Mouse (Mus musculus) liver (tissue): ENCODE data around the gene Spink4.
A peak's percentile ranks its signal among the peaks of the same experiment; 100 is the strongest.

Experiments used
- DNase-seq: peaks from one replicate; pipeline ENCODE4 v3.0.0-alpha.2; 2020; ENCODE audit warnings: mixed read lengths

Gene Spink4

DNA sequence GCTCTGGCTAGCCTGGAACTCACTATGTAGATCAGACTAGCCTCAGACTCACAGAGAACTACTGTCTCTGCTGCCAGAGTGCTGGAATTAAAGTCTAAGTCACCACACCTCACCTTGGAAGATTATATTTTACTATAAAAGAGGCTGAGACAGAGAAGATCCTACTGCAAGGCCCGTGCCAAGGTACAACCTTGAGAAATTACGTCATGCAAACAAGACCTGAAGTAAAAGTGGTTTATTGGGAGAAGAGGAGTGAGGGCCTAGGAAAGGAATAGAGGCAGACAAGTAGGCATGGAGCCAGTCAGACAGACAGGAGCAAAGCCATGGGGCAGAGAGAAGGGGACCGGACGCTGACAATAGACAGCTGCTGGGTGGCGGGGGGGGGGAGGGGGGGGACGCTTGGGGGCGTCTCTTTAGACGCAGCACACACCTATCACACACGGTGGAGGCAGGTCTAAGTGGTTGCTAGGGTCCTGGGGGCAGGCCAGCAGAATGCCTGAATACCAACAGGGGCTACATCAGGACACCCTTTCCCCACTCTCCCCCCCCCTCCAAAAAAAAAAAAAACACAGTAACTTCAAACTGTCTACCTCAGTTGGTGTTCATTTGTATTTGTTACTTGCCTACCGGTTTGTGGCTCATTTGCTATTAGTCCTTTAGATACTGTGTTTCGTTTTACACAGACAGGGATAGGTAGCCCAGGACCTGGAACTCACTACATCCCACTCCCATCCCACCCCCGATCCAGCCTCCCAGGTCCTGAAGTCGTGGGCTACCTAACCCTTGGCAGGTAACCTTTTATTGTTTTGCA is 50.1 kb downstream of the Spink4 start:
- DNase-seq: peak; percentile 14

- no peak for DNase-seq
Observed at GRCm38 (mm10) chr4:40970592-40970841, 50.7 kb downstream of the Spink4 start.

DNA sequence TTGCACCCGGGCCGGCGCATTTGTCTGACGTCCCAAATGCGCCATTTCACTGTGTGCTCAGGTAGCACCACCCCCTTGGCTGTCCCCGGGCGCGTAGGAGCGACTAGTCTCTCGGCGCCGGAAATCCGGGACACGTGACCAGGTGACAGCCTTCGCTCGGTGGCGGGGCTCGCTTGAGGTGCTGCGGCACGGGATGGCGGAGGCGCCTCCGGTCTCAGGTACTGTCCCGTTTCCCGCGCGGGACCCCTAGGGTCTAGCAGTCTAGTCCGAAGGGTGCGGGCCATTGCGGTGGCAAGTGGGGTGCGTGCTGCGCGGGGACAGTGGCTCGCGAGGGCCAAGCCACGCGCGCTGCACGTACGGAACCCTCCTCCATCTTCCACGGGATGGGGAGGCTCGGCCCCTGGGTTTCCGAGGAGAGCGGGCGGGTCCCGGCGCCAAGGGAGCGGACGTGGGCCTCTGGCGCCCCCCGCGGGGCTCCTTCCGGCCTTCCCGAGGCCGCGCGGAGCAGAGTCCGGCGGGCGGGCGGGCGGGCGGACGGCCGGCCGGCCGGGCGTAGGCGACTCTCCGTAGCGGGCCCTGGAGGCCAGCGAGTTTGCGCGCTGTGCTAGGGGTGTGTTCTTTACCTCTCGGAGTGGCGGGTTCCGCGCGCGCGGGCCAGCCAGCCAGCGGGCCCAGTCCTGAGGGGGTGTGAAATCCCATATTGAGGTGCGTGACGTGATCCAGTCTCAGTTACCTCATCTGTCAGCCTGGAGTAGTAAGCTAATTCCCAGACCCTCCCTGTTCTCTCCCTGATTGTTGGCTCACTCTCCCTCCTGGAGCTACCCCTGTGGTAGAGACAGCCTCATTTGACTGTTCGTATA is 51.2 kb downstream of the Spink4 start, which contains the start of gene Nfx1:
Nfx1 (plus strand) TSS at position 65 of the 860 bp plus-strand sequence.
- DNase-seq: peak; percentile 96

- peak; percentile 76 for DNase-seq
Observed at GRCm38 (mm10) chr4:40971744-40972143, 51.9 kb downstream of the Spink4 start.

DNA sequence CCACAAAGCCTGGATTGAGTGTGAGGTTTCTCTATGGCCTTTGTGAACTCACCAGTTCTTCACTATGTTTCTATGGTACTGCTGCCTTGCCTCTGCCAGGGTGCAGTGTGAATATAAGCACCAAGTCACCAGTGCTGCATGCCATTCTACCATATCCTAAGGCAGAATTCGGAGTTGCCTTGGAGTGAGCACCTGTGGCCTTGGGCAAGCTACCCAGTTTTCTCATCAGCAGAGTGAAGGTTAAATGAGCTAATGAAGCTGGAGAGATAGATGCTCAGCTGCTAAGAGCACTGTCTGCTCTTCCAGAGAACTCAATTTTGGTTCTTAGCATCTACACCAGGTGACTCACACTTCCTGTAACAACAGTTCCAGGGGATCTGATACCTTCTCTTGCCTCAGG is 54.2 kb downstream of the Spink4 start:
- DNase-seq: no peak

DNA sequence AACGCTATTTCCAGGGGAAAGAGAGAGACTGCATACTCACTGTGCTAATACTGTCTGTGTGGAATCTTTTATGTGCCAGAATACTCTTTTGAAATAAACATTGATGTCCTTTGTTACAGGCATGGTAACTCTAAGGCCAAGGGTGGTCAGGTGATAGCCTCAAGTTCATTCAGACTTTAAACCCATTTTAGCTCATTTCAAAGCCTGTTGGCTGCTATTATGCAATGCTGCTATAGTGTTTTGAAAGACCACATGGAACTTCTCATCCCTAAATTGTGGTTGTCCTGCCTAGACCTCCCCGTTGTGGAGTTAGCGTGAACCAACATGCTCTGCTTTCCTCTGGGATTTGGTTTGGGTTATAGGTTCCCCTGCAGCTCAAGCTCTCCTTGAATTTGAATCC is 55.8 kb downstream of the Spink4 start:
- DNase-seq: no peak

DNA sequence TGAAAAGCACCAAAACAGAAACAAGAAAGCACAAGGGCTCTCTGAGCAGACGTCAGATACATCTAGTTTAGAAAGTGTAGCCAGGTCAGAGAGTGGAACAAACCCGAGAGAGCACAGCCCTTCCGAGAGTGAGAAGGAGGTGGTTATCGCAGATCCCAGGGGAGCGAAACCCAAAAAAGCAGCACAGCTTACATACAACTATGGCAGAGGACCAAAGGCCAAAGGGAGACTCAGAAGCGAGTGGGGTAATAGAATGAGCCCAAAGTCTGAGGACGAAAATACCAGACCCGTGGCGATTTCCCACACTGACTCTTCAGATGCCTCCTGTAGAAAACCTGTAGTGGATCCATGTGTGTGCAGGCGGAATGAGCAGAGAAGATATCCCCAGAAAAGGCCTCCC is 56.8 kb downstream of the Spink4 start:
- no peak for DNase-seq

DNA sequence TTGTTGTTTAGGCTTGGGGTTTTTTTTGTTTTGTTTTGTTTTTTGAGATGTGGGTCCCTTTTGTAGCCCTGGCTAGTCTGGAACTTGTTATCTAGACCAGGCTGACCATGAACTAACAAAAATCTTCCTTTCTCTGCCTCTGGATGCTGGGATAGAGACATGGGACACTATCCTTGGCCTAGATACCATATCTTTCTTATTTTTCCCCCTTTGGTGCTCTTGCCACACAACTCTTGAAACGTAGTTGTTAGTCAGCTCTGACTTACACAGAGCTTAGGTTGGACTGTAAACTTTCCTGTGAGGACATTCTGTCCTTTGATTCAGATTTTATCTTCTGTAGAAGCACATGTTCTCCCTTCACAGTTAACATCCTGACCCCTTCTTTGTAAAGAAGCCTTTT is 59.6 kb downstream of the Spink4 start:
- DNase-seq: no peak
